Mouse (Mus musculus): Measurements from ENCODE around the gene Tec.

The Tec gene

GRCm38 (mm10) chr5:72736868-72737267, 131.4 kb downstream of the Tec start:
- in situ Hi-C loops (cut with MboI, MseI): no loop called here

- in situ Hi-C loops (cut with MboI, MseI): no loop called here
Observed at GRCm38 (mm10) chr5:72736437-72736836, 131.8 kb downstream of the Tec start.

DNA sequence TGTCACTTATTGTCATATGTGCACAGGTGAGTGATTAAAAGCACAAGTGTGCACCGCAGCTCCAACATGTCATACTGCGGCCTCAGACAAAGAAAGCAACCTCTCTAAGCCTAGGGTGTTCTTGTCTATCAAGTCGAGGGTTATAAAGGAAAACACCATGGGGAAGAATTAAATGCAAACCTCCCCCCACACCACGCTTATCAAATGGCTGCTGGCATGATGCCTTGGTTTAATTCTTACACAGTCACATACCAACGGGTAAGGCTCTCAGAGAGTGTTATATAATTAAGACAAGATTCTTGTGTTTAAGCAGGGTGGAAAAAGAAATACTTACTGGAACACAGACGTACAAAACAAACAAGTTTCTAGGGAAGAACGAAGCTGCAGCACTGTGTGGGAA, 132.5 kb downstream of the Tec start:
- in situ Hi-C loops (cut with MboI, MseI): no loop called here

DNA sequence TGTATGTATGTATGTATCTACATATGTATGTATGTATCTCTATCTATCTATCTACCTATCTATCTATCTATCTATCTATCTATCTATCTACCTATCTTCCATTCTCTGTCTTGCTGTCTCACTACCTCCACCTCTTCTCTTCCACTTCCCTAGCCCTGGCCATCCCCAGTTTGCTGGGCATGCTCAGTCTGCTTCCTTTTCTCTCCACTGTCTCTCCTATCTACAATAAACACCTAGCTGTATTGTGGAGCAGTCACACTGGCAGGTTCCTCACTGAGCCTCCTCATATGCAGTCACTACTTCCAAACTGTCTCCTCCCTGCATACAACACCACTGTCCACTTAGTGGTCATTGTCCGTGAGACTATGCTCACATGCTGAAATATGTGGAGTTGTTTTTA, 135.4 kb downstream of the Tec start:
- in situ Hi-C loops (cut with MboI, MseI): no loop called here

- in situ Hi-C loops (cut with MboI, MseI): no loop called here
Observed at GRCm38 (mm10) chr5:72725404-72725803, 142.9 kb downstream of the Tec start.

- in situ Hi-C loops (cut with MboI, MseI): no loop called here
Observed at GRCm38 (mm10) chr5:72723429-72723828, 144.9 kb downstream of the Tec start.

DNA sequence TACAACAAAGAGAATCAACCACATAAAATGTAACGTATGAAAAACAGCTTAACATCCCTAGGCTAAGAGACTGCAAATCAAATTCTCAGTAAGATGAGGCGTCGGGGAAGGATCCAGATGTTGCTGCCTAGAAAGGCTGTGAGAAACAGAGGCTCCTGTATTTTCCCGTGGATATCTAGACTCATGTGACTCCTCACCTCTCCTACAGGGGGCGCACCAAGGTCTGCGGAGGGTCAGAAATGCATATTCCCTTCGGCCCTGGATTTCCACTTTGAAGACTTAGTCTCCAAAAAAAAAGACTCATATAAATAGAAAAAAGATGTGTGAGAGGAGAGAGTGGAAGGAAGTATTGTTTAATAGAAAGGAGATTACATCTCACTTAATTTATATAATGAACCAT, 147.7 kb downstream of the Tec start:
- in situ Hi-C loops (cut with MboI, MseI): no loop called here

- in situ Hi-C loops (cut with MboI, MseI): no loop called here
Observed at GRCm38 (mm10) chr5:72710572-72711278, 157.6 kb downstream of the Tec start.

- in situ Hi-C loops (cut with MboI, MseI): no loop called here
Observed at GRCm38 (mm10) chr5:72709976-72710375, 158.3 kb downstream of the Tec start.

DNA sequence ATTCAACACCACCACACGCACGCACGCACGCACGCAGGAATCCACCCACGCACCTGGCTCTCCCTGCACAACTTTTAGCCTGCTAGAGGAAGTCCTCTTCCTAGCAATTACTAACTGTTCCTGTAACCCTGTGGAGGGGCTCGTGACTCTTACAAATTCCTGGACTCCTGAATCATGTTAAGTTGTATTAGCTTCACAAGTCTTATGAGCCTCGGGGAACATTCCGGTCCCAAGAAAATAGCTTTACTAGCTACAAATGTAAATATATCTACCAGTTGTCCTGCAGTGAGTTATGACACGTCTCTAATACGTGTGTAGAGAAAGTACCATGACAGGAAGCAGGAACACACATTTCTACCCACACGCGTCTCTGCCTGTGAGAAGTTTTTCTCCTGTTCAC, 158.8 kb downstream of the Tec start:
- in situ Hi-C loops (cut with MboI, MseI): no loop called here

DNA sequence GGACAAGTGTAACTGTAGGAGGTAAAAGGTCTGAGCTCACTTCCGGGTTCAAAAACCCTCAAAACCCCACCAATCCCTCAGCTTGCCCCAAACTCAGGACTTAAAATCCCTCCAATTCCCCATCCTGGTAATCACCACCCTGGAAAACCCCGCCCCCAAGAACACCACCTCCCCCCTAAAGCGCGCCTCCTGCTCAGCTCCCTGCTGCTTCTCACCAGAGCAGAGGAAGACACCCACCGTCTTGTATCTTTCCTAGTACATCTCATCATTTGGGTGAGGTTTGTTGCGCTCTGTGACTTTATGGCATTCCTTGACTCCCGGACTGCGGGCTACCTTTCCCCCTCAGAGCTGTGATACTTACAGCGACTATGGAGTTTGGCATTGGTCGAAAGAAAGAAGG, 161.6 kb downstream of the Tec start:
- in situ Hi-C loops (cut with MboI, MseI): no loop called here

GRCm38 (mm10) chr5:72706095-72706494, 162.2 kb downstream of the Tec start:
- in situ Hi-C loops (cut with MboI, MseI): no loop called here
